Comparison of ENCODE assay signal across 18 mouse cellular contexts in genomic region chr11:71076342-71076741, GRCm38 (mm10). TPM values are rescaled to one million over a fixed set of nuclear protein-coding genes. Genes with fewer than 3 reads are reported as not detected.
A peak's percentile ranks its signal among the peaks of the same experiment; 100 is the strongest.
DNase-seq lines count a peak whose midpoint lies in the region; ATAC-seq lines count a peak whose summit lies in the region.
"Had no signal": no experiment of that assay in that cellular context is flagged by ENCODE, and none has a peak within 500 bp of the region (broad histone marks: within the 10 kb centered on the region; RNA-seq: fewer than 3 reads in every experiment).

No protein-coding gene starts in this region.

- ATAC-seq in megakaryocyte progenitor cell, adult 5-6 weeks (replicated peaks; ENCODE audit: poor library complexity): peak; percentile 63
- ATAC-seq in megakaryocyte-erythroid progenitor cell, adult 5-6 weeks (replicated peaks; ENCODE audit: low FRiP score, low TSS enrichment, poor library complexity, severe bottlenecking): peak; percentile 81
- ATAC-seq: activated CD4-positive, CD25-positive, alpha-beta regulatory T cell, adult 4 months; CD4-positive, CD25-positive, alpha-beta regulatory T cell, adult 4 months; Patski had no signal

- no peak for DNase-seq in layer of hippocampus, adult 8-10 months (ENCODE audit: low spot score in 2 of 2)
- DNase-seq in thymus, postnatal 14 days: no peak
- DNase-seq: adrenal gland, adult 2 months; adrenal gland, adult 8-10 months; adrenal gland, postnatal 10 days; adrenal gland, postnatal 14 days; adrenal gland, postnatal 25 days; adrenal gland, postnatal 36 days; B cell, adult 2 months; cerebellum, adult 11 months; cerebellum, adult 11-12 months; cerebellum, adult 18-20 months had no signal

RNA-seq across cellular contexts. Expression of gene 6330403K07Rik, which starts 43.0 kb away (rescaled TPM):
- total RNA-seq in megakaryocyte progenitor cell, adult 5-6 weeks (2015): not detected in 2 replicates
- total RNA-seq in megakaryocyte progenitor cell, adult 5-6 weeks (2017): not detected in 2 replicates
- total RNA-seq in megakaryocyte-erythroid progenitor cell, adult 5-6 weeks (2014; fragmentation: Nextera tagmentation): not detected in 2 replicates
- not detected in 2 replicates for total RNA-seq in megakaryocyte-erythroid progenitor cell, adult 5-6 weeks (2017)
- 100 to 1,000 TPM; 206 to 237 (median 226) TPM for total RNA-seq in layer of hippocampus, adult 8-10 months (2022)
- total RNA-seq: CH12.LX had no signal

RNA-seq across cellular contexts. Expression of gene Derl2, which starts 56.7 kb away (rescaled TPM):
- 30.7 and 33.0 TPM in 2 replicates for total RNA-seq in megakaryocyte progenitor cell, adult 5-6 weeks (2015)
- 41.4 and 43.5 TPM in 2 replicates for total RNA-seq in megakaryocyte progenitor cell, adult 5-6 weeks (2017)
- total RNA-seq in megakaryocyte-erythroid progenitor cell, adult 5-6 weeks (2014; fragmentation: Nextera tagmentation): 14.4 and 18.8 TPM in 2 replicates
- 31.0 and 39.3 TPM in 2 replicates for total RNA-seq in megakaryocyte-erythroid progenitor cell, adult 5-6 weeks (2017)
- total RNA-seq in layer of hippocampus, adult 8-10 months (2022): 10 to 100 TPM; 24.6 to 28.8 (median 26.3) TPM

RNA-seq across cellular contexts. Expression of gene Mis12, which starts 56.9 kb away (rescaled TPM):
- total RNA-seq in megakaryocyte progenitor cell, adult 5-6 weeks (2015): 26.4 and 30.6 TPM in 2 replicates
- 32.4 and 40.0 TPM in 2 replicates for total RNA-seq in megakaryocyte progenitor cell, adult 5-6 weeks (2017)
- total RNA-seq in megakaryocyte-erythroid progenitor cell, adult 5-6 weeks (2014; fragmentation: Nextera tagmentation): 21.2 and 26.6 TPM in 2 replicates
- 30.4 and 32.5 TPM in 2 replicates for total RNA-seq in megakaryocyte-erythroid progenitor cell, adult 5-6 weeks (2017)
- 10 to 100 TPM; 15.6 to 22.4 (median 18.4) TPM for total RNA-seq in layer of hippocampus, adult 8-10 months (2022)

Comparison
In these comparisons a context has a peak if more than half of its experiments do, and no peak if none do; other contexts are left out.
1. RNA of gene 6330403K07Rik, which starts 43.0 kb away (total RNA-seq): 206 to 237 TPM in layer of hippocampus, adult 8-10 months; not detected in megakaryocyte progenitor cell, adult 5-6 weeks and not detected in megakaryocyte-erythroid progenitor cell, adult 5-6 weeks; every median in the first group is over 100 times any median in the second.